Mouse (Mus musculus): Measurements from ENCODE around the gene Mob3b.

Mob3b gene

DNA sequence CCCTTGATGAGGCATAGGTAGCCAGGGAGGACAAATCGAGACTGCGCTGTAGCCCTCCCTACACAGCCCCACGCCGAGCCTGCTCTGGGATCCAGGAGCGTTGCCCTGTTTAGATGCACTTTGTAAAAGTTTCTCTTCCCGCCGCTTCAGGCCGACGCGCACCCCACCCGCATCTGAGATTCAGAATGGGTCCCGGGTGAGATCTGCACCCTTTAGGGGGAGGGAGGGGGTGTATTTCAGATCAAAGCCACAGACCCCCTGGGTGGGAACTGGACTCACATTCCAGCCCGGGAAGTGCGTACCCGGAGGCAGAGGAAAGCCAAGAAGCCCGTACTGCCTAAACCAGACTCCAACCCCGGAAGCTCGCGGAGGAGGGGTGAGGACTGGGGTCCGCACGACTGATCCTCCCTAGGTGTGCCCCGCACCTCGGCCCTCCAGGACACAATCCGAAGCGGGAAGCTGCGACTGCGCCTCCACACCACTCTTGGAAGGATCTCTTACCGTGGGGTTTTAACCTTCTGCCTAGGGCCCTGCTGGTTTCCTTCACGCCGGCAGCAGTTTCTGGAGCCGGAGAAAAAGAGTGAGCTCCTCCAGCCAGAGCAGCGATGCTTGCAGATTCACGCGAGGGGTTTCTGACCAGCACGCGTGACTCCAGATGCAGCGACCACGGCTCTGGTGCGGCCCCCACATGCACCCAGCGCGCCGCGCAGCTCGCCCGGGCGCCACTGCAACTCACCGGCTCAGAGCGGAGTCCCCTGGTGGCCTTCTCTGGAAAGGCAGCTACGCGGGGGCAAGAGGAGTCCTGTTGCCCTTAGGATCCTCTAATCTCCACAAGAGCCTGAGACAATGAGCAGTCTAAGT is at the start of gene Mob3b:
TSS of gene Mob3b (minus strand) at position 734 of the 861 bp plus-strand sequence.
- peak; percentile 94 for DNase-seq

GRCm38 (mm10) chr4:35204659-35205058 is 47.4 kb upstream of the Mob3b start:
- no peak for DNase-seq

DNA sequence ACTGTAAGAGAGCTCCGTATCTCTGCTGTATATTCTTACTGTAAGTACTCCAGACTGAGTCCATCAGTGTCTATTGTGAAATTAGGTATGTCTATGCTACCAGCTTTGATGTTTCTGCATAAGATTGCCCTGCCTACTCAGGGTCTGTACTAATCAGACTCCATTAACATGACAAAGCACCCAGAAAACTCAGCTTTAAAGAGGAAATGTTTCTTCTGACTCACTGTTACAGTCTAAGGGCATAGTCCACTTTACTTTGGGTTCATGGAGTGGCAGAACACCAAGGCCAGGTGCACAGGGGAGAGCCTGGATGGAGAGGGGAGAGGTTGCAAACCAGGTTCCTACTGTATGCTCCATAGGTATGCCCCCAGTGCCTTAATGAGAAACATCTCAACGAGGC is 46.4 kb upstream of the Mob3b start:
- DNase-seq: no peak

DNA sequence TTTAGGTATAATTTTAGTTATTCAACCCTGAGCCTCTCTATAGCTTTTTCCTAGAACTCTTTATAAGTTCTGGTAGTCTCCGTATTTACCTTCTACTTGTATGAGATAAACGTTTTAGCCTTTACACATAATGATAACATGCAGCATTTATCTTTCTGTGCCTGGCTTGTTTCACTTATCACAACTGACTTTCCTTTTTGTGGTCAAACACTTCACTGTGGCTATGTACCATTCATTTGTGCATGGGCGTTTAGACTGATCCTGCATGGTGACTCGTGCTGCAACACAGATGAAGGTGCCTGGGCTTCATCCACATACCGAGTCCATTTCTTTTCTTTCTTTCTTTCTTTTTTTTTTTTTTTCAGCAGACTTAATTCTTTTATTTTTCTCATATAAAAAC is 44.4 kb upstream of the Mob3b start:
- no peak for DNase-seq

DNA sequence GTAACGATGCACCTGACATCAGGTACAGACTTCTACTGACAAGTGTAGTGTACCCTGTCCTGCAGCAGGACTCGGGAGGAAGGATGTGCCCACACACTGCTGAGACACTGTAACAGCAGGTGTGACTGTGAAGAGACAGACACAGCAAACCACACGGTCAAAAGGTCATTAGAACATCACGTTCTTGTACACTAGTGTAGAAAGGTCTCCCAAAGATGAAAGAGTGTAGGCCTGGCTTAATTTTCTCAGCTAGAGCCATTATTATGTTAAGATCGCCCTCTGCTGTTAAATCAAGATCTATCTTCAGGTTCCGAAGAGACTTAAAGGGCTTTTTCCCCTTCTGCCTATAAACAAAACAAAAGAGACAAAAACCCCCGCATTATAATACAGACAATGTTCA is 35.4 kb upstream of the Mob3b start:
- peak; percentile 48 for DNase-seq

DNA sequence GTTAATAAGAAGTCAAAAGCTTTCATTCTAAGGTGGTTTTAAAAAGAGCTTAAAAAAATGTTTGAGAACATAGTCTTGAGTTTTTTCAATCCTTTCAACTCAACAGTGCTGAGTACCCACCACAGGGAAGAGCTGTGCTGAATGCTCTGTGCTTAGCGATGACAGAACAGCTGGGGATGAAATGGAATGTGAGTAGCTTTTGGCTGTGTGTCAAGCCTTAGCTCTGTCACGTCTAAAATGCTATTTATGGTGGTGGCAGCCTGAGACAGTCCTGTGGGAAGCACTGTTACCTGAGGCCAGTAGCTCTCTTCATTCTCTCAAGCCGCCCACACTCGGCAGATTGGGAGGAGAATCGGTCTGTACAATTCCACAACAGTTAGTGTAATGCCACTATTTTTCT is 32.5 kb upstream of the Mob3b start:
- DNase-seq: no peak

DNA sequence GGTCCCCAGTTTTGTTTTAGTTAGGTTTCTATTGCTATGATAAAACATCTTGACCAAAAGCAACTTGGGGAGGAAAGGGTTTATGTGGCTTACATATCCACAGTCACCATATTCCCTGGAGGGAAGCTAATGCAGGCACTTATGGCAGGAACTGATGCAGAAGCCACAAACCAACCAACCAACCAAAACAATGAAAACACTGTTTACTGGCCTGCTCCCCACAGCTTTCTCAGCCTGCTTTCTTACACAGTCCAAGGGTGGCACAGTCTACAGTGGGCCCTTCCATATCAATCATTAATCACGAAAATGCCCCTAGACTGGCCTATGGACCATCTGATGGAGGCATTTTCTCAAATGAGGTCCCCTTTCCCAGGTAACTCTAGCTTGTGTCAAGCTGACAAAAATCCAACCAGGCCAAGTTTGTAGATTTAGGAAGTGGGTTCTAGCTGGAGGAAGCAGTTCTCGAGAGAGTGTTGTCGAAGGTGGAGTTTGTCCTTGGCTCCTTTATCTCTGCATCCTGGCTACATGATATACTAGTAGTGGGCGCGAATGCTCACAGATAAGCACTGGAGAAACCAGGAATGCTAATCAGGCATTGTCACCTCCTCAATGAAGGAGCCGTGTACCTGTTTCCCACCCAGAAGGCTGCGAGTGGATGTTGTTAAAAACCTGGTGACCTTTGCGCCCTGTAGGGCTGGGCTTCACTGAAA is 30.5 kb upstream of the Mob3b start:
- DNase-seq: no peak

DNA sequence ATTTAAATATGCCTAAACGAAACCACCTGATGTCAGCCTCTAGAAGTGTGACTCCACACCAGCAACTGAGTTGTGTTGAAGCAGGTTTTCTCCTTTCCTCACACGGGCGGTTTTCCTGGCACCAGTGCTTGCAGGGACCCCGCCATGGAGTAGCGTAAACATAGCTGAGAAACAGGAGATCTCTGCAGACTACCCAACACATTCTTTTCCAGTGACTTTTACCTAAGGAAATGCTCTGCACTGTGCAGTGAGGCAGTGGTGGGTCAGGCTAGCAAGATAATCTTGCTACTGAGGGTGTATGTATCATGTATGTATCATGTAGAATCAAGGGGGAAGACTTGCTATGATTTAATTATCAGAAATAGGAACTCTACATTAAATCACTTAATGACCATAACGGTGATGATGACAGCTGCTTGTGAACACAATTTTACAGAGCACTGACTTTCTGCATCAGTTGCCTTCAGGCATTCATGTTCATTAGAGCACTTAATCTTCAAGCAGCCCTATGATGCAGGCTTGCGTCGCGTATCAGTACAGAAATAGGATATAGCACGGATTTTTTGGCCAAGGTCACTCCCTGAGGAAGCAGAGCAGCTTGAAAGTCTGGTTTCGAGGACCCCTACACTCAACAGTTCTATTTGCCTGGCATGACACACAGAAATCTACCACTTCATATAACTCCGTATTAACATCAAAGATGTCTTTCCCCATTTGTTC is 20.8 kb upstream of the Mob3b start:
- DNase-seq: no peak

DNA sequence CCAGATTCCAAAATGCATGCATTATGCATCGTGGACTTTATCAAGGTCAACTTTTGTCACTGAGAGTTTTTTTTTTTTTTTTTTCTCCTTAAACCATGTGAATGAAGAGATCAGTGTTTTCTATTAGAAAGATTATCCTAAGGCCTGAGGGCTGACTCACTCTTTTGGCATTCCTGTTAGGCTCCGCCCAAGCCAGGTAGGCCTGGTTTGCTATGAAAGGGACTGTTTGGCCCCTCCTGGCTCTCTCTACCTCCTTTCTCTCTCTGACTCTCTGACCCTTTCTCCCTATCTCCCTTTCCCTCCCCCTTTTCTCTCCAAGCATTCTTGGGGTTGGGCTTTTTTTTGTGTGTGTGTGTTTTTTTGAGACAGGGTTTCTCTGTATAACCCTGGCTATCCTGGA is 18.3 kb upstream of the Mob3b start:
- DNase-seq: peak; percentile 28

DNA sequence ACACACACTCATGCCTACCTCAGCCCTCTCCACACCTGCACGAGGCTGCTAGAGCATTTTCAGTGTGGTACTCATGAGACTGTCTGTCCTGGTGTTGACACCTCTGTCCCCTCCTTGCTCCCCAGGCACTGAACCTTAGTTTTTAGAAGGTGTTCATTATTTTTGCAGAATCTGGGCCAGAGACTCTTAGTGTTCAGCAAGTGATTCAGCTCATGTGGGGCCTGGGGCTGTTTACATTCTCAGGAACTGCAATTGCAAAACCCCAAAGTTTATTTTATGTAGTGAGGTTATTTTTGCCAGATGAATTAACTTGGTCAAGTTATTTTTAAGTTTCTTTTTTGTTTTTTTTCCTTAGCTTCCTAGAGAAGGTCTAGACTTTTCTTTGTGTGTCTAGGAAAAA is 16.3 kb upstream of the Mob3b start:
- no peak for DNase-seq

- DNase-seq: no peak
These were observed 15.2 kb upstream of the Mob3b start for GRCm38 (mm10) chr4:35172471-35172870.

DNA sequence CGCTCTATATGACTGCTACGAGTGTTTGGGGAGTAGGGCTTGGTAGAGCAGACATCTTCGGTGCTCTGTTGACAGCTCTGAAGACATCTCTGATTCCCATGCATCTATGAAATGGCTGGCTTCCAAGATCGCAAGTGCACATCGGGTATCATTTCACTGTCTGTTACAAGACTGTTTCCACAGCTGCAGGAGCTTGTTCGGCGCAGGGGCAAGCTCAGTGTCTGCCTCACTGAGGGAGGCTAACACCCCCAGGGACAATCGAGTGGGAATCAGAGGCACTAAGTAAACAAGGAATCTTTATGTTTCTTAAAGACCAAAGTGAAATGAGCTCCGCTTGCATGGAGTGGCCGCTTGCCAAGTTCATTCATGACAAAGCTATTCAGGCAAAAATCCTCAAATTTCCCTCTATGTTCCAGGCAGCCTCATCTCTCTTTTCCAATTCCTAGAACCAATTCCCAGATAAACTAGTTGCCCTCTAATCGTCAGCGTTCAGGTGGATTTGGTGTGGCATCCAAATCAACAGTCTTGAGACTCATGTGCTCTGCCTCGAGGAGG is 12.4 kb upstream of the Mob3b start:
- no peak for DNase-seq

GRCm38 (mm10) chr4:35167855-35168254 is 10.6 kb upstream of the Mob3b start:
- DNase-seq: no peak

- peak; percentile 36 for DNase-seq
These were observed 8.7 kb upstream of the Mob3b start for GRCm38 (mm10) chr4:35165947-35166346.

DNA sequence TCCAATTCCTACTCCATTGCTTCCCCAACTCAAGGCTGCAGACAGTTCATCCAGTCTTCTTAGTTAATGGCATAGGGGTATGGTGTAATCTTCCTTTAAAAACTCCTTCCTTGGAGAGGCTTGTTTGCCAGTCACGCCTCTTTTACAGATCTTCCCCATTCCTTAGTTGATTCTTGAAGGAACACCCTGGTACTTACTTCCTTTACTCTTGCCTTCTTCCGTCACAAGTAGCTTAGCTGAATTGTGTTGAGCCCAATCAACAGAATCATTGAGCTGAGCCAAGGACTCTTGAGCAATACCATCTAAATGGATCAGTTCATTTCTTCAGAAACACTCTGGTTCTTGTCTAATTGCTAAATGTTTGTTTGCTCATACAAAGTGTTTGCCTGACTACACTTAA is 8.0 kb upstream of the Mob3b start:
- peak; percentile 83 for DNase-seq

DNA sequence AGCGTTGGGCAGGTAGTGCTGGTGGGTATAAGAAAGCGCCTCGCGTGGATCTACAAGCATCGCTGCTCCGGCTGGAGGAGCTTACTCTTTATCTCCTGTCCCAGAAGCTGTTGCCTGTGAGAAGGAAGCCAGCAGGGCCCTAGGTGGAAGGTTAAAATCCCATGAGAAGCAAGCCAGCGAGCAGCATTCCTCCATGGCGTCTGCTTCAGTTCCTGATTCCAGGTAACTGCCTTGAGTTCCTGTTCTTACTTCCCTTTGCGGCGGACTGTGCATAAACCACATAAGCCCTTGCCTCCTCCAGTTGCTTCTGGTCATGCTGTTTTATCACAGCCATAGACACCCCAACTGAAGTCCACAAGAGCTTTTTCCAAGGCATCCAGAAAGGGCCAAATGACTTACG is 531 bp upstream of the Mob3b start:
- peak; percentile 43 for DNase-seq

- DNase-seq: peak; percentile 81
These were observed 1.1 kb downstream of the Mob3b start for GRCm38 (mm10) chr4:35156149-35156611.

- peak; percentile 90 for DNase-seq
These were observed 2.0 kb downstream of the Mob3b start for GRCm38 (mm10) chr4:35155132-35155922.

DNA sequence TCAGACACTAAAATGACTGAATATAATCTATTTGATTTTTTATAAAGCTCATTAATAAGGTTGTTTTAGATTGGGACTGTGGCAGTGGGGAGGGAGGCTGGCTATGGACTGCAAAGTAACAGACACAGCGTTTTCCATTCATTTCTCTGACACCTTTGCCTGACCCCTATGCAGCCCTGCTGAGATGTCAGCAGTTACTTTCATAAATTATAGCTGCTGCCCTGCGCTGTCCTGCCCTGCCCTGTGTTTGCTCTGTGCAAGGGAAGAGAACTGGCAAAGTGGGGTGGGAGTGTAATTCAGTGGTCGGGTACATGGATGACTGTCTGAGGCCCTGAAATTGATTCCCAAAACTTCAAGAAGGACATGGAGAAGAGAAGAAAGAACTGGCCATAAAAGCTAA is 3.2 kb downstream of the Mob3b start:
- DNase-seq: no peak

DNA sequence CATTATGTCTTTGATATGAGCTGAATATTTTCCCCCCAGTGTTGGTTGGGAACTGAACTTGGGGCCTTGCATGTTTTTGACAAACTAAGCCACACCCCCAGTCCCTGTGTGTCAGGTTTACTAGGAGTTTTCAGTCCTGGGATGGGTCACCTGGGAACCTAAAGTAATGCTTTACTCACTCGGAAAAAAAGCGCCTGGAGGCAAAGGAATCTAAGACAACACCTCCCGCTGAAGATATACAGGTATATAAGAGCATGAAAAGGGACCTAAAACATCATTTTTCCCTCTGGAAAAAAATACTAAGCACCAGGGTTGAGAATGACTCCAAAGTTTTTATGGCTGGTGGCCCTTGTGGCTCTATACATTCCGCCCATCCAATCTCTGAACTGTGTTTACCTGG is 5.5 kb downstream of the Mob3b start, which contains the start of gene Ifnk:
TSS of gene Ifnk (plus strand) at position 301 of the 400 bp plus-strand sequence.
- DNase-seq: no peak

DNA sequence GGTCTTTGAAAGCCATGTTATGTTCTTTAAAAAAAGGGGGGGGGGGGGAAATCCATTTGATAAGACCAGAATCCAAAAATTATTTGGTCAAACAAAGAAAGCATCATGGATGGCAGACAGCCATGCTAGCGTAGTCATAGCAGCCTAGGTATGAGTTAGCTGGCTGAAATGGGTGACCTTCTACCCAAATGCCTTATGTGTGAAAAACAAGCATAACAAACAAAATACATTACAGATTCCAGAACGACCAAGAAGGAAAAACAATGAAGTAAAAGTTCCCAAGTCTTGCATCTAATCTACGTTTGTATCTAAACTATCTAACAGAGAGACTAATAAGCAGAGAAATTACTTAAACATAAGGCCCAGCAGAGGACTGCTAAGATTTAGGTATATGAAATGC is 6.6 kb downstream of the Mob3b start:
- no peak for DNase-seq

DNA sequence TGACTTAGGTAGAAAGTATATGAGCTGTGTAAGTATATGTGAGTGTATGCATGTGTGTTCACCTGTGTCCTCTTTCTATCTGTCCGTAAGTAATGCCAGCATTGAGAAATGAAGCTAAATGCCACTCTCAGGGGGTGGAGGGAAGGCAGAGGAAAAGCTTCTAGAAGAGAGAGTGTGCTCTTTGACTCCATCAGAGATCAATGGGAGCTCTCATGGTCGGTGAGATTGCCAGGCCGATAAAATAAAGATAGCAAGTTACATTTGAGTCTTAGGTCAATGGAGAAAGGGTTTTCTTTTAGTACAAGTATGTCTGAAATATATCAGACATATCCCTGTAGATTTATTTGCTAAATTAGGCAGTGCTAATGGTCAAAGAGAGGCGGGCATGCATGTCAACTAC is 9.0 kb downstream of the Mob3b start:
- DNase-seq: no peak
